Mouse (Mus musculus): ENCODE results near the gene Gfm2.

Gene Gfm2

DNA sequence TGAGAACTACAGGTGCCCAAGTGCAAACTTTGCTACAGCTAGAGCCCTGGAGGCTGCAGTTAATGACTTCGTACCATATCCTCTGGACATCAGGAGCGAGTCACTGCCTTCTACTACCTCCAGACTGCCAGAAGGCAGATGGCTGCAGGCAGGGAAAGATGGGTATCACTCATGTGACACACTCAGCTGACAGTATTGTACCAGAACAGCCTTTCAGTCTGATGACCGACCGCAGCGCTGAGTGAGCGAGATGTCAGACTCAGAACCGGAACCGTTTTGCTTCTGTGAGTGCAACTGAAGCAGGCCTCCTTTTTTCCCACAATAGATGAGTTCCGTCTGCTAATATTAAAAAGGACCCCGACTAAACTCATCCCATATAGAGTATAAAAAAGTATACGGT lies 54.9 kb downstream of the Gfm2 start:
- no peak for DNase-seq

- peak; percentile 52 to 64 for DNase-seq
Measured at GRCm38 (mm10) chr13:97193420-97193819, 55.7 kb downstream of the Gfm2 start.

GRCm38 (mm10) chr13:97196186-97196924 lies 58.6 kb downstream of the Gfm2 start:
- DNase-seq: no peak

DNA sequence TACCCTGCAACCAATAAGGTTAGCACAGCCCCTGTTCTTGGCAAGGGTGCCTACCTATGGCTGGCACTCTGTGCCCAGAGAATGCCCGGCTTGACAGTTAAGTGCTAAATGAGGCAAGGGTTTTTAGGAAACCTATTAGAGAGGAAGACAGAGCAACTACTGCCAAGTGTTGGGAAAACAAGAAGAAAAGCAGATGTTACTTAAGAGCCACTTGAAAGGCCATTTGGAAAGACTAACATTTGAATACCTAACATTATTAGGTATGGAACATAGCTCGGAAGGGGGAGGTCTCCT lies 59.1 kb downstream of the Gfm2 start:
- DNase-seq: no peak

DNA sequence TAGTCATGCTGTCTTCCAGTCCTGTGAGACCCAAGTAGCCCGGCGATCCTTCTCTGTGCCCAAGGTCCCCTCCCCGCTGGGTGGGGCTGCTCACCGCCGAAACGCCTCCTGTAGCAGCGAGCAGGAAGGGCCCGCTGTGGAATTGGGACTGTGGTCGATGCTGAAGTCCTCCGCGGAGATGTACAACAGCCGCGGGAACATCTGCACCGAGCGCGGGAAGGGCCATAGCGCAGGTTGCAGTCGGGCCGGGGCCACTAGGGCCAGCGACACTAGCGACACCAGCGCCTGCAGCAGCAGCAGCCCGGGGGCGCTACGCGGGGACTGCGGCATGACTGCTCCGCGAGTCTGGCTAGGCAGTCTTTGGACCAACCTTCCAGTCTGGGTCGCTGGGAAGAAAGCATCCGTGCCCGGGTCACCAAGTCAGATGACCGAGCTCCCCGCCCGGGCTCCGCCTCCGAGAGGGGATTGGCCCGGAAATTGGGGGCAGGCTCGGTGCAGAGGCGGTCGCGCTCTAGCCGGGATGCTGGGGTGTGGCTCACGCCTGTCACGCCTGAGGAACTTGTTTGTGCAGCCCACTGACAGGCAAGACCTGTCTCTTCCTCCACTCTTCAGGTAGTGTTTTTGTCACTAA lies 60.3 kb downstream of the Gfm2 start, which contains the start of gene Hexb:
Gene Hexb (minus strand): TSS at position 426 of the 631 bp plus-strand sequence.
- DNase-seq: peak; percentile 94 to 95

- DNase-seq: no peak
Measured at GRCm38 (mm10) chr13:97199123-97199522, 61.4 kb downstream of the Gfm2 start.

DNA sequence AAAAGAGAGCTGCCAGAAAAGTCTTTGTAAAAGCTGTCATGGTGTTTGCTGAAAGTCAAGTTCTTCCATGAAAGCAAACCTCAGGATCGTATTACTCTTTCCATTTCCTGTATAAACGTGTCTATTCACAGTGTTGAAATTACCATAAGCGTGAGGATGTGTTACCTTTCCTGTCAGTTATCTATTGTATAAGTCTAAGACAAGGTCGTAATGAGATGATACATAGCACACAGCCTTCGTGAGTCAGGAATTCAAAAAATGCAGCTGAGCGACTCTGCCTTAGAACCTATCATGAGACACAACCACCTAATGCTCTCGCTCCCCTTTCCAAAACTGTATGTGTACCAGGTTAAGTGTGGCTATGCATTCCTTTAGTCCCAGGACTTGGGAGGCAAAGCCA lies 63.3 kb downstream of the Gfm2 start:
- DNase-seq: no peak

DNA sequence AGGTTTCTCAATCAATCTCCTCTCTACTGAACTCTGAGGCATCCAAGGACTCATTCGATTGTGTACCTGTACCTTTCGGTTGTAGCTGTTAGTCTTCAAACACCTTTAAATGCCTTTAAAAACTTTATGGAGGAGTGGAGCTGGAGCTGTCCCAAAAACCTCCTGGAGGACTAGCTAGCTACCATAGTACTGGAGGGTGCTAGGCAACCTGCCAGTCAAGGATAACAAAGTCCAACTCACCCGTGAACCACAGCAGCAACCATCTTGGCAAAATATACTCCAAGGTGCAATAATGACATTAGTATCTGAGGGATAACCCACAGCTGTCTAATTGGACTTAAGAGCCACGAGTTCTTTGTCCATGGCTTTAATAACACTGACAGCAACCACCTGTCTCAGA lies 64.2 kb downstream of the Gfm2 start:
- DNase-seq: no peak

GRCm38 (mm10) chr13:97205052-97205701 lies 67.4 kb downstream of the Gfm2 start:
- peak; percentile 89 to 91 for DNase-seq

- no peak for DNase-seq
Measured at GRCm38 (mm10) chr13:97206046-97206445, 68.3 kb downstream of the Gfm2 start.

- DNase-seq: no peak
Measured at GRCm38 (mm10) chr13:97207472-97208111, 69.9 kb downstream of the Gfm2 start.

GRCm38 (mm10) chr13:97208112-97208478 lies 70.4 kb downstream of the Gfm2 start:
- DNase-seq: peak; percentile 42 to 49

DNA sequence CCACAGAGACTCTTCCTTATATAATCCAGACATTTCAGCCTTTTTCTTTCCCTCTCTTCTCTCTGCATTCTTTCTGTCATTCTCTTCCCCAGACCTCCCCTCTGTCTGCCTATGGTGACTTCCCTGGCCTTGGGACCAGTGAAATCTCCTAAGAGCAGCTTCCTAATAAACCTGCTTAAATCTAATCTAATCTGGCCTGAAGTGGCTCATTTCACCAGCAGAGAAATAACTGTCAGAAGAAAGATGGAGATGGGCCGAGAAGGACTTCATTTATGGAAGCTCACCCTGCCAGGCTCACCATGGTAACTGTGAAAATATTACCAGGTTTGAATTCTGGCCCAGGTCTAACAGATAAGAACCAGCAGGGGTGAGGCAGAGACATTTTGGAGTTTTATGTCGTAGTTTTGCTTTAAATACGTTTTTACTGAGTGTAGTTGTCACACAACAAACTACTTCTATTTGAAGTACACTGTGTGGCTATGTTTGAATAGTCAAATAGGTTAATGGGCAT lies 70.8 kb downstream of the Gfm2 start:
- DNase-seq: no peak

DNA sequence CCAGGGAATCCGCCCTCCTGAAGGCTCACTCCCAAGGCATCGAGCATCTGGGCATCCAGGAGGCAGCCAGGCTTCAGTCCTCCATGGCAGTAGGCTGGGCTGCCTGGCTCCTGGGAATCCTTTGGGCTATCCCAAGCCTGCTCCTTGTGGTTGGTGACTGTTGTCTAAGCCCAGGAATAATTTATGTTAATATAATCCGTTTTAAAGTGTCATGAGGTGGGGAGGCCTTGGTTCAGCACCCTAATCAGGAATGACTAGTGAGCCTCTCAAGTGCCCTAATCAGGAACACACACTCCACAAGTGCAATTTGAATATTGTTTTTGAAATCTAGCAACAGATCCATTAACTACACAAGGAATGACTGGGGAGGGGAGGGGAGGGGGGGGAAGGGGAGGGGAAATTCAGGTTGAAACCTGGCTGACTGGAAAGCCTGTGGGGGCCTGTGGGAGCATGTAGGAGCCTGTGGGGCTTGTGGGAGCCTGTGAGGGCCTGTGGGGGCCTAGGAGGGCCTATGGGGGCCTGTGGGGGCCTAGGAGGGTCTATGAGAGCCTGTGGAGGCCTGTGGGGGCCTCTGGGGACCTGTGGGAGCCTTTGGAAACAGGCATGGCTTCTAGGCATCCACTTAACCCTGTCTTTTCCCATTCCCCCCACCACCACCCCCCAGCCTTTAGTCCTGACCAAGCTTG lies 77.0 kb downstream of the Gfm2 start:
- no peak for DNase-seq

- DNase-seq: no peak
Measured at GRCm38 (mm10) chr13:97215563-97215962, 77.8 kb downstream of the Gfm2 start.

GRCm38 (mm10) chr13:97216196-97216595 lies 78.5 kb downstream of the Gfm2 start:
- no peak for DNase-seq

GRCm38 (mm10) chr13:97220022-97220421 lies 82.3 kb downstream of the Gfm2 start:
- DNase-seq: no peak

DNA sequence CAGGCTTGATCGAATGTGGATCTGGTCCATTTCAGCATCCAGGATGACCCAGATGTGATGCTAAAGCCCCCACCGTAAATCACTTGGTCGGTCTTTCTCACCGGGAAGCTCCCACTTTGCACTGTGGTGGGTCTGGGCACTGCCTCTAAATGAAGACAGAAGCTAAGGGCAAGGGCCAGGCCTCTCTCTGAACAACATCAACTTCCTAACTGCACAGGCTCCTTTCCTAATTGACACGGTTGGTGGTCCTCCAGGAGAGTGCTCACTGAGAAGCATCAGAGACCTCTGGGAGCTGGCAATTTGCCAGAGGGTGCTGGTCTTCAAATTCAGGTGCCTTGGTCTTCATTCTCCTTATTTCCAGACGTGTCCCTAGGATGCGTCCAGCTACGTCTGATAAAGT lies 86.1 kb downstream of the Gfm2 start:
- DNase-seq: no peak

DNA sequence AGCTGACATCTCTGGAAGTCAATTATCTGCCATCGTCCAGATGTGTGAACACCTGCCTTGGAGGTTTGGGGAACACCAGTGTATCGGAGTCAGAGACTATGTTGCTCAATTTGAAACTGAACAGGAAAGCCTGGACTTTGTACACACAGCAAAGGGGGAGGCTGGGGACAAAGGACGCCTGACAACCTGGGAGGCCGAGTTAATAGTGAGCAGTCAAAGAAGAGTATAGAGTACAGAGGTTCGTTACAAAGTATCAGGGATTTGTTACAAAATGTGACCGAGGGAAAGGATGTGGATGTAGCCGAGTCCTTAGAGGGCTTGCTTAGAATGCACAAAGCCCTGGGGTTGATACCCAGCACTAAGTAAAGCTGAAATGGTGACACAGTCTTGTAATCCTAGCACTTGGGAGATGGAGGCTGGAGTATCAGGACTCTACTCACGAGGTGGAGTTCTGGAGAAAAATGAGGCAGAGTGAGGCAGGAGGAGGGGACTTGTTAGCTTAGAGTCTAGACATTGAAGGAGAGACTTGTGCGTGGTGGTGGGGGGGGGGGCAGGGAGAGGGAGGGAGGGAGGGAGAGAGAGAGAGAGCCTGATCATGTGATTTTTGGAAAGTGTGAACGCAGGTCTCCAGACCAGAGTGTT lies 86.7 kb downstream of the Gfm2 start:
- DNase-seq: no peak

GRCm38 (mm10) chr13:97225130-97225529 lies 87.4 kb downstream of the Gfm2 start:
- no peak for DNase-seq

- DNase-seq: no peak
Measured at GRCm38 (mm10) chr13:97227795-97228194, 90.1 kb downstream of the Gfm2 start.

GRCm38 (mm10) chr13:97230101-97230500 lies 92.4 kb downstream of the Gfm2 start:
- no peak for DNase-seq
